Mouse (Mus musculus) MEL (cell line): ENCODE measurements around the gene Cab39l.

Experiments
- CTCF ChIP-seq, 3 experiments: IDR thresholded peaks in 2 of 3; conservative IDR thresholded peaks in 1 of 3; 2 replicates each; pipeline ENCODE4 v1.5.1; 2011 to 2012; ENCODE audit warnings: low read length in 3 of 3, low read depth in 2 of 3, mild to moderate bottlenecking in 2 of 3, improper control_type of control experiment in 1 of 3, inconsistent platforms in 1 of 3, mixed read lengths in 1 of 3, moderate library complexity in 1 of 3; ENCODE audit not compliant: control insufficient read depth in 1 of 3, insufficient read depth in 1 of 3, poor library complexity in 1 of 3, severe bottlenecking in 1 of 3
- HCFC1 ChIP-seq: IDR thresholded peaks from 2 replicates; pipeline ENCODE4 v1.6.1; 2012; ENCODE audit warnings: low read depth, mild to moderate bottlenecking, inconsistent platforms, low read length, improper control_type of control experiment, moderate library complexity
- MYC ChIP-seq: IDR thresholded peaks from 2 replicates; pipeline ENCODE4 v1.6.1; 2011; ENCODE audit warnings: low read depth, mild to moderate bottlenecking, low read length, improper control_type of control experiment, moderate library complexity
- POLR2AphosphoS2 ChIP-seq: IDR thresholded peaks from 2 replicates; pipeline ENCODE4 v1.6.1; 2011; ENCODE audit warnings: low read length, improper control_type of control experiment
- RCOR1 ChIP-seq: IDR thresholded peaks from 2 replicates; pipeline ENCODE4 v1.6.1; 2012; ENCODE audit warnings: low read depth, mild to moderate bottlenecking, inconsistent platforms, low read length, improper control_type of control experiment
- TCF12 ChIP-seq: IDR thresholded peaks from 2 replicates; pipeline ENCODE4 v1.6.1; 2014; ENCODE audit warnings: low read depth, mild to moderate bottlenecking, inconsistent platforms, low read length, improper control_type of control experiment, moderate library complexity

- TF ChIP-seq HCFC1 (no peak), POLR2AphosphoS2 (no peak), RCOR1 (no peak), TCF12 (no peak), MYC (no peak), CTCF (IDR thresholded peaks at IDR 0.05 in 2 of 3, conservative IDR thresholded peaks at IDR 0.05 in 1 of 3; ENCODE audit: control insufficient read depth in 1 of 3, insufficient read depth in 1 of 3, low read depth in 2 of 3, low read length in 3 of 3, poor library complexity in 1 of 3, severe bottlenecking in 1 of 3) (no peak)
Measured at GRCm38 (mm10) chr14:59627142-59627680, 186.4 kb downstream of the Cab39l start.
